14 mouse cellular contexts compared by ENCODE assay signal in genomic region chr10:20090171-20090570, GRCm38 (mm10).
"Had no signal": no experiment of that assay in that cellular context is flagged by ENCODE, and none has a peak within 500 bp of the region (broad histone marks: within the 10 kb centered on the region; RNA-seq: fewer than 3 reads in every experiment).

No protein-coding gene starts in this region.

- H3K4me1 ChIP-seq: midbrain, embryonic 12.5 days; neural tube, embryonic 13.5 days; stomach, embryonic 15.5 days had no signal

- H3K4me3 ChIP-seq: midbrain, embryonic 10.5 days; midbrain, embryonic 12.5 days; myocyte; neural tube, embryonic 13.5 days; stomach, embryonic 15.5 days had no signal

- H3K9me3 ChIP-seq: midbrain, embryonic 10.5 days; midbrain, embryonic 12.5 days; neural tube, embryonic 13.5 days; stomach, embryonic 15.5 days had no signal

- H3K36me3 ChIP-seq: midbrain, embryonic 10.5 days; midbrain, embryonic 12.5 days; neural tube, embryonic 13.5 days; stomach, embryonic 15.5 days had no signal

- H3K27me3 ChIP-seq: midbrain, embryonic 12.5 days; neural tube, embryonic 13.5 days; stomach, embryonic 15.5 days had no signal

- DNase-seq: lung, embryonic 14.5 days; lung, postnatal 10 days; lung, postnatal 4 days; midbrain, embryonic 14.5 days; right cerebral cortex, postnatal 14 days; thymus, postnatal 14 days; thymus, postnatal 36 days had no signal

- H3K9ac ChIP-seq: lung, embryonic 14.5 days; midbrain, embryonic 12.5 days; neural tube, embryonic 13.5 days; stomach, embryonic 15.5 days had no signal

- H3K27ac ChIP-seq: midbrain, embryonic 10.5 days; midbrain, embryonic 12.5 days; neural tube, embryonic 13.5 days; stomach, embryonic 15.5 days; stomach, postnatal 0 days had no signal

- H3K4me2 ChIP-seq: lung, embryonic 14.5 days; midbrain, embryonic 12.5 days; neural tube, embryonic 13.5 days; stomach, embryonic 15.5 days had no signal

- ATAC-seq: midbrain, embryonic 16.5 days had no signal
